Mouse (Mus musculus): ENCODE results near the gene Sema4a. TPM values are rescaled to one million over a fixed set of nuclear protein-coding genes. Genes with fewer than 3 reads are reported as not detected.

Gene Sema4a
- 41.2 TPM for polyA plus RNA-seq (2015; fragmentation: Illumina TruSeq; extraction: RNeasy Lipid Tissue Mini Kit (QIAGEN cat#74804); ENCODE audit: low read depth, low replicate concordance)

GRCm38 (mm10) chr3:88460983-88461696 is at the start of gene Sema4a:
Gene Sema4a, minus strand, starts transcription at chr3:88461182.

DNA sequence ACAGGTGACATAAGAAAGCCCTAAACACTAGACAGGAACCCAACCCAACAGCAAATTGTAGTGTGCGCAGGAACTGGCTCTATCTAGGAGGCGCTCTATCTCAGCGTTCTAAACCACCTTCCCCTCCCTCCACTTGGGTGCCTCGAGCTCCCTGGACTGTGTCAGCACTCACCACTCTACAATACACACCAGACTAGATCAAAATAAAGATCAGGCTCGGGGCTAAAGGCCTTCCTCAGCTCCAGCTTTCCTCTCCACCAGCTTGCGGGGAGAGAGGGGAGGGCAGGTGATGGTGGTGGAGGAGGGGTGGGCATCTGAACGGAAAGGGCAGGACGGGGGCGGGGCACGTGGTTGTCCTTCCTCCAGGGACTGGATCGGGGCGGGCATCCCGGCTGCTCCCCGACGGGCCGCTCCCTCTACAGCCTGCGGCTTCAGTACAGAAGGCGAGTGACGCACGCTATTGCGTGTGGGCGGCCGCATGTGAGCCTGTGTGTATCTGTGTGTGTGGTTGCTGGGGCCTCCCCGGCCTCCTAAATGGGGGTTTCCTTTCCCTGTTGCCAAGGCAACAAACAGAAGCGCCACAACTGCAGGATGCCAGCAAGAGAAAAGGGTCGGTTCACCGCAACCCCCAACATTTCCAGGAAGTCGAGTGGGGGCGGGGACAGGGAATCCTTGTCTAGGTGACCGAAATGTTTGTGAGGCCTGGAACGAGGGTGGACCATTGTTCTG is 48.9 kb upstream of the Sema4a start, which contains the start of gene Lmna:
Gene Lmna (minus strand): TSS at position 265 of the 729 bp plus-strand sequence.

GRCm38 (mm10) chr3:88424605-88425329 is 36.2 kb downstream of the Sema4a start, which contains the start of gene Slc25a44:
Gene Slc25a44, minus strand, starts transcription at chr3:88425139.

DNA sequence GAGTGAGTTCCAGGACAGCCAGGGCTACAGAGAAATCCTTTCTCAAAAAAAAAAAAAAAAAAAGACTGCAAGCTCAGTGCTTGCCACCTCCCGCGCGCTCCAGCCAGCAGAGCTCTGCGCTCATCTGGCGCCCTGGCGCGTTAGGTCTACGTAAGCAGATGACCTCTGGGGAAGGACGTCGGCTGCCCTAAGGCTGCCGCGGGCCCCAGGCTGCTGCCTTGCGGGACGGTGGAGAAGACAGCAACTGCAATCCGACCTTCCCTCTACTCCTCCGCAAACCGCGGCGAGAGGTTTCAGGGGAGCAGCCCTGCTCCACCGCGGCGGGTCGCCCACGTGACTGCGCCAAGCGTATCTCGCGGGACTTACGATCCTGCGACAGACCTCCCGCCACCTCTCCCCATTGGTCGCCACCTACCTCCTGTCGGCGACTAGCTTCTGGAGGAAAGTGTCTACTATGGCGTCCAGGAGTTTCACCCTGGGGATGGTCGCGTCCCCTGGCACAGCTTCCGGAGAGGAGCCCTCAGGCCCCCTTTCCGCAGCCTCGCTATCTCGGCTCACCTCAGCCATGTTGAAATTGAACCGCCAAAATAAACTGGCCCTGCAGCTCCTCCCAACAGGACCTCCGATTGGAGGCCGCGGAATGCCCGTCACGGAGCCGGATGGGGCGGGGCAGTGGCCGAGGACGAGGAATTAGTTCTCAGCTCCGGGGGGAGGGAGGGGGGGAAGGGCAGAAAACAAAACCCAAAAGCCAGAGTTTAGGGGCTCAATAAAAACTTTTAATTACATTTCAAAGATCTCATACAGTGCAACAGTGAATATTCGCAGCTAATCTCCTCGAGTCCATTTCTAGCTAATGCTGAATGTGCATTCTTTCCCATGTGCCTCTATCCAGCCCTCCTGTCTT is 51.0 kb downstream of the Sema4a start, which contains the start of gene Pmf1:
Gene Pmf1 (minus strand): TSS at position 591 of the 904 bp plus-strand sequence.

Other genes with a start within 250 kb of the Sema4a start
- not detected for gene Rhbg, start 206.5 kb downstream of the Sema4a start, polyA plus RNA-seq (2015; fragmentation: Illumina TruSeq; extraction: RNeasy Lipid Tissue Mini Kit (QIAGEN cat#74804); ENCODE audit: low read depth, low replicate concordance)
- not detected for gene Gm38392, start 174.0 kb downstream of the Sema4a start, polyA plus RNA-seq (2015; fragmentation: Illumina TruSeq; extraction: RNeasy Lipid Tissue Mini Kit (QIAGEN cat#74804); ENCODE audit: low read depth, low replicate concordance)
- 5.0 TPM for gene Tsacc, start 164.2 kb downstream of the Sema4a start, polyA plus RNA-seq (2015; fragmentation: Illumina TruSeq; extraction: RNeasy Lipid Tissue Mini Kit (QIAGEN cat#74804); ENCODE audit: low read depth, low replicate concordance)
- 201 TPM for gene Cct3, start 164.1 kb downstream of the Sema4a start, polyA plus RNA-seq (2015; fragmentation: Illumina TruSeq; extraction: RNeasy Lipid Tissue Mini Kit (QIAGEN cat#74804); ENCODE audit: low read depth, low replicate concordance)
- 103 TPM for gene Glmp, start 136.2 kb downstream of the Sema4a start, polyA plus RNA-seq (2015; fragmentation: Illumina TruSeq; extraction: RNeasy Lipid Tissue Mini Kit (QIAGEN cat#74804); ENCODE audit: low read depth, low replicate concordance)
- gene Tmem79, start 125.0 kb downstream of the Sema4a start, polyA plus RNA-seq (2015; fragmentation: Illumina TruSeq; extraction: RNeasy Lipid Tissue Mini Kit (QIAGEN cat#74804); ENCODE audit: low read depth, low replicate concordance) = 0.67 TPM
- 60.0 TPM for gene Smg5, start 124.9 kb downstream of the Sema4a start, polyA plus RNA-seq (2015; fragmentation: Illumina TruSeq; extraction: RNeasy Lipid Tissue Mini Kit (QIAGEN cat#74804); ENCODE audit: low read depth, low replicate concordance)
- gene Paqr6, start 96.6 kb downstream of the Sema4a start, polyA plus RNA-seq (2015; fragmentation: Illumina TruSeq; extraction: RNeasy Lipid Tissue Mini Kit (QIAGEN cat#74804); ENCODE audit: low read depth, low replicate concordance) = 14.8 TPM
- 0.67 TPM for gene Bglap3, start 88.4 kb downstream of the Sema4a start, polyA plus RNA-seq (2015; fragmentation: Illumina TruSeq; extraction: RNeasy Lipid Tissue Mini Kit (QIAGEN cat#74804); ENCODE audit: low read depth, low replicate concordance)
- not detected for gene Bglap2, start 82.5 kb downstream of the Sema4a start, polyA plus RNA-seq (2015; fragmentation: Illumina TruSeq; extraction: RNeasy Lipid Tissue Mini Kit (QIAGEN cat#74804); ENCODE audit: low read depth, low replicate concordance)
- gene Bglap, start 76.7 kb downstream of the Sema4a start, polyA plus RNA-seq (2015; fragmentation: Illumina TruSeq; extraction: RNeasy Lipid Tissue Mini Kit (QIAGEN cat#74804); ENCODE audit: low read depth, low replicate concordance) = not detected
- gene Pmf1, start 50.9 kb downstream of the Sema4a start, polyA plus RNA-seq (2015; fragmentation: Illumina TruSeq; extraction: RNeasy Lipid Tissue Mini Kit (QIAGEN cat#74804); ENCODE audit: low read depth, low replicate concordance) = 10.5 TPM
- 56.1 TPM for gene Slc25a44, start 36.0 kb downstream of the Sema4a start, polyA plus RNA-seq (2015; fragmentation: Illumina TruSeq; extraction: RNeasy Lipid Tissue Mini Kit (QIAGEN cat#74804); ENCODE audit: low read depth, low replicate concordance)
- gene Lmna, start 48.8 kb upstream of the Sema4a start, polyA plus RNA-seq (2015; fragmentation: Illumina TruSeq; extraction: RNeasy Lipid Tissue Mini Kit (QIAGEN cat#74804); ENCODE audit: low read depth, low replicate concordance) = 42.8 TPM
- gene Mex3a, start 71.2 kb upstream of the Sema4a start, polyA plus RNA-seq (2015; fragmentation: Illumina TruSeq; extraction: RNeasy Lipid Tissue Mini Kit (QIAGEN cat#74804); ENCODE audit: low read depth, low replicate concordance) = 1.5 TPM
- not detected for gene Rab25, start 87.1 kb upstream of the Sema4a start, polyA plus RNA-seq (2015; fragmentation: Illumina TruSeq; extraction: RNeasy Lipid Tissue Mini Kit (QIAGEN cat#74804); ENCODE audit: low read depth, low replicate concordance)
- 129 TPM for gene Lamtor2, start 91.9 kb upstream of the Sema4a start, polyA plus RNA-seq (2015; fragmentation: Illumina TruSeq; extraction: RNeasy Lipid Tissue Mini Kit (QIAGEN cat#74804); ENCODE audit: low read depth, low replicate concordance)
- 104 TPM for gene Ubqln4, start 92.6 kb upstream of the Sema4a start, polyA plus RNA-seq (2015; fragmentation: Illumina TruSeq; extraction: RNeasy Lipid Tissue Mini Kit (QIAGEN cat#74804); ENCODE audit: low read depth, low replicate concordance)
- 126 TPM for gene Ssr2, start 114.7 kb upstream of the Sema4a start, polyA plus RNA-seq (2015; fragmentation: Illumina TruSeq; extraction: RNeasy Lipid Tissue Mini Kit (QIAGEN cat#74804); ENCODE audit: low read depth, low replicate concordance)
- gene Arhgef2, start 144.8 kb upstream of the Sema4a start, polyA plus RNA-seq (2015; fragmentation: Illumina TruSeq; extraction: RNeasy Lipid Tissue Mini Kit (QIAGEN cat#74804); ENCODE audit: low read depth, low replicate concordance) = 156 TPM
- gene Rxfp4, start 192.0 kb upstream of the Sema4a start, polyA plus RNA-seq (2015; fragmentation: Illumina TruSeq; extraction: RNeasy Lipid Tissue Mini Kit (QIAGEN cat#74804); ENCODE audit: low read depth, low replicate concordance) = not detected
- gene Khdc4, start 224.6 kb upstream of the Sema4a start, polyA plus RNA-seq (2015; fragmentation: Illumina TruSeq; extraction: RNeasy Lipid Tissue Mini Kit (QIAGEN cat#74804); ENCODE audit: low read depth, low replicate concordance) = 46.0 TPM